Mouse (Mus musculus): ENCODE measurements around the gene Slc25a53.

DNA sequence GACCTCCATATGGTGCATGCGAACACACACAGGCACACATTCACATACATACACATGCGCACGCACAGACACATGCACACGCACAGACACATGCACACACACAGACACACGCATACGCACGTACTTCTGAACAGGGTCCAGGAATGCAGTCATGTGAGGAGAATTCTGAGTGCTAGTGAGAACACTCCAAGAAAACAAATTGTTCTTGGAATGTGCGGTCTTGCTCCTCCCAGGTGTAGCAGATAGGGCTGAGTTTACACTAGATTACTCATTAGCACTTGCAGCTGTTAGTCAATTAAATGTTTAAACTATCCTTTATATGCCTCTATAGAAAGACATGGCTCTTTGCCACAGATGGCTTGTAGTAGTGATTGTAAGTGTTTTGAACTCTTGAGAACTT, 7.2 kb downstream of the Slc25a53 start:
- TF ChIP-seq CTCF (IDR thresholded peaks at IDR 0.05; ENCODE audit: control insufficient read depth, insufficient read depth, low read length) (no peak), POLR2A (IDR thresholded peaks at IDR 0.05; ENCODE audit: borderline replicate concordance, control insufficient read depth, low read depth, low read length) (no peak)

Data from bone marrow, adult 2 months (tissue).